Mouse (Mus musculus) layer of hippocampus, postnatal 36 days (tissue): ENCODE measurements around the gene Yipf7. TPM values are rescaled to one million over a fixed set of nuclear protein-coding genes. Genes with fewer than 3 reads are reported as not detected.

ENCODE experiments used
- DNase-seq, 2 experiments: peaks; one replicate each; pipeline ENCODE4 v3.0.0; 2022
- total RNA-seq, 2 experiments: library from RNA; stranded (reverse); gene quantifications; 2 replicates each; pipeline ENCODE4 v1.2.3; 2021

The Yipf7 gene
- total RNA-seq, result not detected

GRCm38 (mm10) chr5:69542489-69542888 is at the start of gene Yipf7:
Gene Yipf7, minus strand, starts transcription at chr5:69542648.
- no peak for DNase-seq

DNA sequence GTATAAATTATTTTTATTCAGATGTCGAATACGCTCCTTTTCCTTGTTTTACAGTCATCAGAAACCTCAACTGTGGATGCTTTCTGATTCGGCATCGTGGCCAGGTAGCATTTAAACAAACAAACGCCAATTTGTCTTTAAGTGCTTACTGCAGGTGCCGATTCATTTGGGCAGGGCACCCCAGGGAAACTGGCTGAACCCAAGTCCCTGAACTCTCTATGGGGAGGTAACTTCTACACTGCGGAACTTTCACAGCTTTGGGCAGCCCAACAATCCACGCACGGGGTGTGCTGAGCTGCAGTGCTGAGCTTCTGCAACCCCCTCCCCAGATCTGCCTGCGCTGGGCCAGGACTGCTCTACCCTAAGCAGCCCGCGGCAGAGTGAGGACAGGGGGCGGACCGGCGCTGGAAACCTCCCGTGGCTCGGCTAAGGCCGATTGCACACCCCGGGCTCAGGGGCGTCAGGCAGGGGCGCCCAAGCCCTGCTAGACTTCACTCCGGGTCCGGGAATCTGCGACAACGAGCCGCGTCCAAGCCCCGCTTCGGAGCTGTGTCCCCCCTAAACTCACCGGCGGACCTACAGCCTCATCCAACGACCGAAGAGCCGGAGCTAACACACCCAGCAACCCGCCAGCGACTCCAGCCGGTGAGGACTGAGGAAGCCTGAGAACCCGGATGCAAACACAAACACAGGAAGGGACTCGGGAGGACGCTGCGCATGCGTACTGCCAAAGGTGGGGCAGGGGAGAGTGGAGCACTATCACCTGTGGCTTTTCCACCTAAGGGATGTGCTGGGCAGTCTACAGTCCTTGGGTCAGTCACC is 49.4 kb upstream of the Yipf7 start, which contains the start of gene Gnpda2:
Gene Gnpda2, minus strand, starts transcription at position 701 of the 822 bp plus-strand sequence.
- DNase-seq, result peak; percentile 87 to 89

- DNase-seq, result peak in 1 of 2 experiments; percentile 3
These were observed 15.0 kb upstream of the Yipf7 start for GRCm38 (mm10) chr5:69557404-69557935.

DNA sequence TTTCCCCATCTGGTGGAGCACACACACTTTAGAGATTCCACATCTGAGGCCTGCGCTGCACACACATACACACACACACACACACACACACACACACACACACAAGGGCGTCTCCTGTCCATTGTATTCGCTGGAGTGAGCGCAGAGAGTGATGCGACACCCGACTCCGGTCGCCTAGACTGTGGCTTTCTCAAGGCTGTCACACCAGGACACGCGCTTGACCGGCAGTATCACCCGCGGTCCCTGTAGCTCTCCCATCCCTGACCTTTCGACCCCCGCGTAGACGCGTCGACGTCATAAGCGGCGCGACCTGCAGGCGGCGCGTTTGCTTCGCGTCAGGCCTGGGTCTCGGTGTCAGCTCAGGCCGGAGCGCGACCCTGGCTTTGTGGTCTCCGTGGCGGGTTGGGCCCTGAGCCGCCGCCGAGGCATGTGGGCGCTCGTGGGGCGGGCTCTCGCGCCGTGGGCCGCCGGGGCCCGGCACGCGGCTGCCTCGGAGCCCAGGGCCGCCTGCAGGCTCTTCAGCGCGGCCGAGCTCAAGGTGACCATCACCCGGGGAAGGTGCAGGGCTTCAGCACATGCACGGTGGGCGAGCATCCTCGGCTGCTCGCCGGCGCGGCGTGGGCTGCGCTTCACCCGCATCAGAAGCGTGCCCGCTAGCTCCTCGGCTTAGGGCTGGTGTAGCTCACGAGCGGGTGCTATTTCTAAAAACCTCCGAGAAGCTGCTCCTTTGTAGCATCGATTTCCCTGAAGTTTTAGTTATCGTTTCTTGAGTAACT is 14.4 kb upstream of the Yipf7 start, which contains the start of gene Guf1:
Gene Guf1, plus strand, starts transcription at position 296 of the 776 bp plus-strand sequence.
- peak; percentile 92 to 95 for DNase-seq

GRCm38 (mm10) chr5:69541680-69542079 is 768 bp downstream of the Yipf7 start:
- no peak for DNase-seq

DNA sequence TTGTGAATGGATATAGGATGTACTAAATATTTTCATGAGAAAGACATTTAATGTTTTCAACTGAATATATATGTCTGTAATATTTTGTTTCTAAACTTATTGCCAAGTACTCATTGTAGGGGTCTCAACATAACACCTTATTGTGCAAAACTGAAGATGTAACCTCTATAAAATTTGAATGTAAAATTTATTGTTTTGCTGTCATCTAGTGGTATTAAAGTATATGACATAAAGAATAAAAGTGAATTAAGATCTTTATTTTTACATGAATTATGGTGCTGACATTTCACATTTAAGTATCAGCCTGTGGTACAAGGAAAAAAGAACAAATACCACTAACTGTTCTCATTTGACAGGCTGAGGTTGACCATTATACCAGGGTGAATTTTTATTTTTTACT is 18.5 kb downstream of the Yipf7 start:
- DNase-seq, result no peak

DNA sequence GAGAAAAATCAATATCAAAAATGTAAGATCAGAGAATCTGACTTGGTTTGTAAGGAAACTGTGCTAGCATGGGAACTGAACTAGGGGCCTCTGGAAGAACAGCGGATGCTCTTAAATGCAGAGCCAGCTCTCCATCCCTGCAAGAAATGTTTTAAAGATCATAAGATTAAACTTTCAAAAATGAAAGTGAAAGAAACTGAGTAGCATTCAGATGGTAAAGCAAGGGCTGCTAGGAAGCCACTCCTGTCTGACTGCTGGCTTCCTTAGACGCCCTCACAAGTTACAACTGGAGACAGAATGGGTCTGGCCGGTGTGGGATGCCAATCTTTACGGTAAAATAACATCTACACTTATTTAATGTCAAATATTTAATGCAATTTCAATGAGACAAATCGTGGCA is 20.4 kb downstream of the Yipf7 start:
- DNase-seq, result no peak

DNA sequence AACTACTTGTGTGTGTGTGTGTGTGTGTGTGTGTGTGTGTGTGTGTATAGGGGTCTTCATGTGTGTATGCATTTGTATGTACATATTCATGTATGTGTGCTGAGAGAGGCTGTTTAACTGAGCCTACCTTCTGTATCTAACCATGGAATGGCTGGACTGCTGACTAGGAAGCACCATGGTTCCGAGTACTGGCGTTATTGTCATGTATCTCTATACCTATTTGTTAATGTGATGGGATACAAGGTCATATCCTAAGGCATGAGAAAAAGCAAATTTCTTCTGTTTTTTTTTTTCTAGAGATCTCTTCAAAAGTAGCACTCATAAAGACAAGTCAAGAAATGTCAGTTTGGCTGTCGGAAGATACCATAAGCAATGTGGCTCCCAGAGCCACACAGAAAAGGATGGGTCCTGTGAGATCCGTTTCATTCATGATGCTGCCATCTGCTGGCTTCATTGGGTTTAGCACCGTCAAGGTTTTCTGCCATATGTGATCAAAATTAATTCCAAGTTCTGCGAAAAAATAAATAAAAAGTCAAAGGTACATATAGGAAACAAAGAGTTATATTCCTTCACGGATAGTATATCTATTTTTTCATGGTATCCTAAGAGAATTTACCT is 21.7 kb downstream of the Yipf7 start:
- DNase-seq, result peak; percentile 26 to 44

- DNase-seq, result no peak
These were observed 30.2 kb downstream of the Yipf7 start for GRCm38 (mm10) chr5:69512203-69512602.

DNA sequence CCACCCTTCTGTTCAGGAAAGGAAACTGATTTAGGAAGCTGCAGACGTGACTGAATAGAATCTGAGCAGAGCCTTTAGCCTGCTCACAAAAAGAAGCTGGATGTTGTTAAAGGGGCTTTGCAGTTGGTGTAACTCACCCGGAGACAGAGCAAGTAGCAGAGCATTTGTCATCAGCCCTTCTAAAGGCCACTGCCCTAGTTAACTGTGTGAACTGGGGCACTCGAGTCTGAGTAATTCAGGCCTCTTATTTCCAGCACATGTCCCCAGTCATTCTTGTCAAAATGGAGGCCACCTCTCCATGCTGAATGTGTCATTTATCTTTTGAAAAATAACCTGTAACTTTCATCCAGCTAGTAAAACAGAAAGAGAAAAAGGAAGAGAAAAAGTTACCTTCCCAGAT is 30.8 kb downstream of the Yipf7 start:
- no peak for DNase-seq

- no peak for DNase-seq
These were observed 35.4 kb downstream of the Yipf7 start for GRCm38 (mm10) chr5:69507045-69507444.

GRCm38 (mm10) chr5:69489046-69489445 is 53.4 kb downstream of the Yipf7 start:
- no peak for DNase-seq

GRCm38 (mm10) chr5:69467520-69467919 is 74.9 kb downstream of the Yipf7 start:
- no peak for DNase-seq

Other genes with a start within 250 kb of the Yipf7 start
- 1 to 10 TPM; 5.1 to 5.9 TPM for gene Kctd8, start 201.0 kb downstream of the Yipf7 start, total RNA-seq
- 10 to 100 TPM; 22.5 to 25.4 TPM for gene Guf1, start 14.3 kb upstream of the Yipf7 start, total RNA-seq
- gene Gnpda2, start 49.7 kb upstream of the Yipf7 start, total RNA-seq, result 10 to 100 TPM; 19.1 to 20.7 TPM